Mouse (Mus musculus) kidney, adult 18-20 months (tissue): Measurements from ENCODE around the gene Cdh15.

Experiments
- DNase-seq: peaks from one replicate; pipeline ENCODE4 v3.0.0; 2021

Gene Cdh15

DNA sequence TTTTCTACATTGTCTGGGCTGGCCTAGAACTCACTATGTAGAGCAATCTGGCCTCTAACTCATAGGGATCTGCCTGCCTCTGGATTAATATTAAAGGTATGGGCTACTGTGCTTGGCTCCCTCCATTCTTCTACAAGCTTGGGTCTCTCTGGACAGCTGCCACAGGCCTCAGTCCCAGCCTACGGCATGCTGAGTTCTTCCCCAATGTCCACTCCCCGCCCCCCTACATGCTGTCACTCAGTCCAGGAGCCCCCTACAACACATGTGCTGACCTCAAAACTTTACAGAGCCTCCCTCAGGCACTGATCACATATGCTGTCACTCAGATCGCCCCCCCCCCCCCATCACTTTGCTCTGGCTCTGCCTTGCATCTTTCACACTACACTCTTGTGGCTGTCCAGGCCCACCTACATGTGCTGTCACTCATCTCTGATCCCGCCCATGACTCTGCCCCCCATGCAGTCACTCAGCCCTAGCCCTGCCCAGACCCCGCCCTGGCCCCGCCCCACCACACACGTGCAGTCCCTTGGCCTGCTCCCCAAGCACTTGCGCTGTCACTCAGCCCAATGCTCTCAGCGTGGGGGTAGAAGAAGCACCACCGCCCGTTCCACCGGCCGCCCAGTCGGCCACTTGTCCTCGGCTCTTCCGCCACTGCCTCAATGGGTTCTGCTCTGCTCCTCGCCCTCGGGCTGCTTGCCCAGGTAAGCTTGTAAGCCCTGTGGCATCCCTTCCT, at the start of gene Cdh15:
Gene Cdh15 (plus strand): TSS at position 138 of the 733 bp plus-strand sequence.
- DNase-seq = peak; percentile 11

DNA sequence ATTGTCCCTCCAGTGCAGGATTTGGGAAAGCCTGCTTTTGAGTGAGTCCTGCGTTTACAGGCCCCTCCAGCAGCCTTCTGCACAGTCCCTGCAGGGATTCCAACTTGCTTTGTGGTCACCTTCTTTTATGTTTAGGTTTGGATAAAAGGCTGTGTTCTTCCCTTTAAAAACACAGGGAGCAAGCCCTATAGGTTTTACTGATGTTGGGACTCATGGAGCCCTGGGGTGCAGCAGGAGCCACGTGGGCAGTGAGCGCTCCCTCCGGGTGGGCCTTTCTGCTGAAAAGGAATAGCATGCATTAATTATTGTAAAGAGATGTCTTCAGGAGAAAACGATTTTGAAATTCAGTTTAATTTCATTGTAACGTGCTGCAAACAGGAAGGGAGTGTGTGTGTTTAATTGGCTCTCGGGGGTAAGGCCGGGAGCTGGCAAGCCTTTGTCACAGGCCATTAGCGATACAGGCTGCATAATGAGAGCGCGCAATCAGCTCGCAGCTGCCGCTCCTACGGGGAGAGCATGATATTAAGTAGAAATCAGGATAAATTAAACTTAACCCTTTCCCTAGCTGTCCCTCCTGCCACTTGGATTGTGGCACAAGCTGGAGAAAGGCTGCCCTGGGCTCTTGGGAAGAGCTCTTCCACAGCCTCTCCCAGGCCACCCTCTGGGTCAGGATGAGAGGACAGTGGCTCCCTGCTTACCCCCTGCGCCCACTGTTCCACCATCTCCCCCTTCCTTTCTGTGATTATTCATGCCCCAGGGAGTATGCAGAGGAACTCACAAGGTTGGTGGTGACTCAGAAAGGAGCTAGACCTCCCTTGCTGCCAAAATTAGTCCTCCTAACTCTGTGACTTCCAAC, 43.6 kb upstream of the Cdh15 start:
- DNase-seq = no peak

DNA sequence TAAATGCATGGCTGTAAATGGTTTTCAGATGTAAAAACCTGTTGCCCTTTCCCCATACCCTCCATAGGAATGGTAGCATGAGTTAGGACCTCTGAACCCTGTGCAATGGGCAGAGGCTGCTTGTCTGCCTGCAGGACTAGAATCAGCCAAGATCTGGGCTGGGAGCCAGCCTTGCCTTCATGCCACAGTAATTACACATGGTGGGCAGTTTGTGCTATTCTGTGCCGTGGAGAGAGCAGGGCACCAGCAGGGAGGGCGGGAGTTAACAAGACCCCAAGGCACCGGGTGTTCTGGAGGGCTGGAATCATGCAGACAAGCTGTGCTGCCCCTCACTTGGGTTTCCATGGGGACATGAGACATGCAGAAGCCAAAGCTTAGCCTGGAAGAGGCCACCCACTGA, 42.4 kb upstream of the Cdh15 start:
- peak; percentile 71 for DNase-seq

DNA sequence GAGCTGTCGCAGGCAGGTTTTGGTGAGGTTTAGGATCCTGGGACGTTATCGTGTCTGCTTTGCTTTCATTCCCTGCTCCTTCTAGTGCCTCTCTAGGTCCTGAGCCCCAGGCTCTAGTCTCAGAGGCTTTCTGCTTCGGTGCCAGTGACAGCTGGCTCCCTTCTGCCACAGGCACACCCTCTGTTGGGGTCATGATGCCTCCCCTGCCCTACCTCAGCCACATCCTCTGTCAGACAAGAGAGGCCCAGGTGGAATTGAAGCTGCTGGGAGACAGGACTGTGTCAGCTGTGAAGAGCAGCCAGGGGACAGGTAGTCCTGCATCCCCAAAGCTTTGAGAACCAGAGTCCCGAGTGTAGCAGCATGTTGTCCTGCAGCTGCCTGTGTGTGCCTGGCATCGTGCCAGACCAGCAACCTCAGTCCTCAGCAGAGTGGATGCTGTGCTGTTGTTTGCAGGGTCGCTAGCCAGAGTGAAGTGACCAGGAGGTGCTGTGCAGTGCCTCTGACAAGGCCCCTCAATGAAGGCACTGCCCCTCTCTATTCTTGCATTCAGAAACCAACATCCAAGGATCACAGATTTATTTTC, 40.7 kb upstream of the Cdh15 start:
- no peak for DNase-seq

DNA sequence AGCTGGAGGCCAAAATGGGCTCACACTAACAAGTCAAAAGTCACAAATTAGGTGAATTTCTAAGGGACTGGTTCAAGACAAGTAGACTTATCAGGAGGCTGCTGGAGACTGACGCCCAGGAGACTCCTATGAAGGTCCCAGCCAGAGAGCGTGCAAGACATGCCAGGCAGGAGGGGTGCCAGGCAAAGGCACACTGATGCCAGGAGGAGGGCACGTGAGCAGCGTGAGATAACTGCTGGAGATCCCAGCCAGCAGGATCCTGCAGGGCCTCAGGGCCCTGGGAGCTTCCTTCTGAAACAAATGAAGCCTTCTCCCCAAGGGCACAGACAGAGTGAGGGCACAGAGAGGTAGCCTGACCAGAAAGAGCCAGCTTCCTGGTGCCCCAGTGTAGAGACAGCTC, 39.9 kb upstream of the Cdh15 start:
- DNase-seq = no peak

DNA sequence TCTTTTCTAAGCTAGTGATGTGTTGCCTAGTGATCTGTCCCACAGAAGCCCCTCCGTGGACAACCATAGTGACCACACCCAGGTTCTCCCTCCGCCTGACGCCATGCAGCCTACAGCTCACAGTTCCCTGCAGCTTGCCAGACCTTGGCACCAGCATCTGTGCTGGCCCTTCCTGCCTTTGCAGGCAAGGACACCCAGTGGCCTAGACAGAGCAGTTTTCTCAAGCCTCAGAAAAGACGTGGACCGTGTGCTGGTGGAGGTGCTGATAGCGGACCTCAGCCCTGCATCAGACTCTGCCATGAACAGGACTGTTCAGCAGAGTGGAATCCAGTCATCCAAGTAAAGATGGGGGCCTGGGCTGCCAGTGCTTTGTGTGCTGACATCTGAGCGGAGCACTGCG, 37.4 kb upstream of the Cdh15 start:
- DNase-seq = no peak

DNA sequence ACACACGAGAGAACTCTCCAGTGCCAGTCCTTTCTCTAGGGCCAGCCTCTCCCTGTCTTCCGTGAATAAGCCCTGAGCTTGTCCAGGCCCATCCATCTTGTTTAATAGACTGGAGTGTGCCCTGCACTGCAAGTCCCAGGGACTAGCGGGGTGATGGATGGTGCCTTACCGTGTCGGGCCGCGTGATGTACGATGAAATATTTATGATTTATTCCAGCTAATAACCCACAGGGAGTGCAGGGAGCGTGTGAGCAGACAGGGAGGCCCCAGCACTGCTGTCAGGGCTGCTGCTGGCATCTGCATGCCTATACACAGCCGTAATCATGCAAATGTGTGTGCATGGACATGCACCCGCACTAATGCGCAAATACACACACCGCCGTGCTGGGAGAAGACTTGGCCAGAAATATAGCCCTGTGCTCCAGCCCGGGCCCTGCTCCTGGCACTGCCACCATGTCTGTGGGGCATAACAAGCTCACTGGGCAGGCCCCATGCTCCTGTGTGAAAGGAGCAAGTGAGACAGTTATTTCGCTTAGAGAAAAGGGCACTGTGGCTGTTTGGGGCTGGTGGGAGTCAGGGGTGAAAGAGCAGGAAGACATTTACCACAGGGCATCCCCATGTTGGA, 35.8 kb upstream of the Cdh15 start:
- DNase-seq = no peak

DNA sequence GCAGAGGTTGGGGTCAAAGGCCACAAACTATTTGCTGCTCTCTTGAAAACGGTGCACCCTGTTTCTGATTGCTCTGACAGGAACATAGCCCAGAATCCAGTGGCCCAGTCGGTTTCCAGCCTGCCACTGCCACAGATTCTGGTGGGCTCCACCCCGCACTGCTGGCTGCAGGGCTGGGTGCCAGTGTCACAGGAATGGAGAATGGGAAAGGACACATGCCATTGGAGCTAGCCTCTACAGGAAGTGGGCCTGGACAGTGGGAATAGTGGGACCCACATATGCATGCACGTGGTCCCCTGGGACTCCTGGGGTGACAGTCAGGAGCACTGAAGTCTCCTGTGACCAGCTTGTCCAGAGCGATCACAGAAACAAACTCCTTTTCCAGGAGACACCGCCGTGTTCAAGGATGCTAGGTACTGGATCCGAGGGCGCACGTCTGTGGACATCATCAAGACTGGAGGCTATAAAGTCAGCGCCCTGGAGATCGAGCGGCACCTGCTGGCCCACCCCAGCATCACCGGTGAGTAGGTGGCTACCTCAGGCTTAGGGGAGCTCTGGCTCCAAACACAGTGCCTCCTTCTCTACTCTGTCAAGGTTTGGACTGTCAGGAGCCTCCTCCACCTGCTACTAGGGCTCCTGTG, 35.0 kb upstream of the Cdh15 start:
- no peak for DNase-seq

DNA sequence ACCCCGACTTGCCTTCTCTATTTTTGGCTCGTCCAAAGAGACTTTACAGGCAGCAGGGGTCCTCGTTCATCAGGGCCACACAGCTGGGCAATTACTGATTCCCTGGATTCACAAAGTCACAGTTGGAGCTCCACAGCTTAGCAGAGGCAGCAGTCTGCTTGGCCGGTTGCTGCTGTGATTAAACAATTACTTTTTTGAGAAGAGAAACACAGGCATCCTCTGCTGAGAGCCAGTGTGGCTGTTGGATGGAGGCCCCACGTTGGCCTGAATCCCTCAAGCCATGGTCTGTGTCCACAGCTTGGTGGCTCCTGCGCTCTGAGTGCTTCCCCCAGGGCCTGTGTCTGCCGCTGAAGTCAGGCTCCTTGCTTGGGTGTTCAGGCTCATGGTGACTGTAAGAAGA, 33.2 kb upstream of the Cdh15 start:
- DNase-seq = no peak

DNA sequence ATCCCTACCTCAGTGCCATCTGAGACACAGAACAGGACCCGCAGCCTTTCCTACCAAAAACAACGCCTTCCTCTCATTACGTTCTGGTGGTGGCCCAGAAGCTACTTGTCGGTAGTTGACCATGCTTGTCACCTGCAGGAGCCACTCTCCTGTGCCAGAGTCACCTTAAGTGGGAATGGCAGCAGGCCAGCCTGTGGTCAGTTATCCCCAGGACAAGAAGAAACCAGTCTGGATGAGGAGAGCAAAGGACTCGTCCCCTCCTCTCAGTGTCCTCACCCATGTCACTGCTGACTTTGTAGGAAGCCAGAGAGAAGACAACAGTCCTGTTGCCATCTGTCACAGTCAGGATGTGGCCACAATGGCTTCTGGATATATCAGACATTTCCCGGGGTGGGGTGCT, 30.8 kb upstream of the Cdh15 start:
- DNase-seq = no peak

DNA sequence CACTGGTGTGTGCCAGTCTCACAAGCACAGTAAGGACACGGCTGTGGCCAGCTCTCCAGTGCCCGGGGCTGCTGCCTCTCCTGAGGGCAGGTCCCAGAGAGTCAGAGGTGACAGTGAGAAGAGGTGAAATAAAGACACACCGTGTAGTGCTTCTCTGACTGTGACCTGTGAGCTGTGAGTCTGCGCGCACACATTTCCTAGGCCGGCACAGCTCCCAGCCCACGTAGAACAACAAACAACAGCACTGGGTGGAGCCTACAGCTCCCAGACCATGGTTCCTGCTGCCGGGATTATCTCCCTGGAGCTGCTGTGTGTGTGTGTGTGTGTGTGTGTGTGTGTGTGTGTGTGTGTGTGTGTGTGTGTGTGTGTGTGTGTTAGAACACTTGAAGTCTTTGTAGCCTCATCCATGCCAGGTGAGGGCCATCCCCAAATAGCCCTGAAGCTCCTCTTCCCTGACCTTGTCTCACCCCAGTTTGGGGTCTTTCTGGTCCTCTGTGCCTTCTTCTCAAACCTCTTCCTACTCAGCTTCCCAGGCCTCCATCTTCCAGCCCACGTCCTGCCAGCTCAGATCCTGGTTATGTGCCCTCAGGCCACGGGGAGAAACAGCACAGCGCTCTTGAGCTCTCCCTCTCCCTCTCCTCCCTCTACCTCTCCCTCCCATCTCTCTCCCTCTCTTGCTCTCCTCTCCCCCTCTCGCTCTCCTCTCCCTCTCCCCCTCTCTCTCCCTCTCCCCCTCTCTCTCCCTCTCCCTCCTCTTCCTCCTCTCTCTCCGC, 29.9 kb upstream of the Cdh15 start:
- DNase-seq = no peak

DNA sequence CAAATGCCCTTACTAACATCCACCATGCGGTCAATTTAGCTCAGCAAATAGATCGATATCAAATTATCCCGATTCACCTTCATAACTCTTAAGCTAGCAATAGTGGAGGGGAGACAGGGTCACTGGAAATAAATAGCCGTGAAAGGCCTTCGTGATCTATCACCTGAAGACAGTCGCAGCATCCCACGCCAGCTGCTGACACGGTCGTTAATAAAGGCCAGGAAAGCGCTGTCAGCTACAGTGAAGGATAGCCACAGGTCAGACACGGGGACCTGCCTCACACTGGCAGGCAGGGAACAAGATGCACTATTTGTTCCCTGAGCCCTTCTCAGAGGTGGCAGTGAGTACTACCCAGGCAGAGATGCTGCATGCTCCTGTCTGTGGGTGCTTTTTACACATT, 28.0 kb upstream of the Cdh15 start:
- DNase-seq = no peak

DNA sequence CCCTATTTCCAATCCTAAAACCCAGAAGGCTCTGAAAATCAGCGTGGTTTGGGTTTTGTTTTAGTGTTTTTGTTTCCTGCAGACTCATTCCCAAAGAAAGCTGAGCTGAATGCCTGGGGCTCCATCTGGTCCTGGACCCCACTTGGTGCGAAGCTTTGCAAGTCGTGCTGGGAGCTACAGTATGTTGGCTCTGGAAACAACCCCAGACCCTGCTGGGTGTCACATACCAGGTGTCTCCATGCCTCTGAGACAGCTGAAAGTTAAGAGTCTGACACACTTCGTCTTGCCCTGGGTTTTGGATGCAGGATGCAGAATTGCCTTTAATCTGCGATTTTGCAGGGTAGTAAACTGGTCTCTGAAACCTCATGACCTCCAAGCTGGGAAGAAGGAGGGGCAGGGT, 23.2 kb upstream of the Cdh15 start:
- DNase-seq = no peak

DNA sequence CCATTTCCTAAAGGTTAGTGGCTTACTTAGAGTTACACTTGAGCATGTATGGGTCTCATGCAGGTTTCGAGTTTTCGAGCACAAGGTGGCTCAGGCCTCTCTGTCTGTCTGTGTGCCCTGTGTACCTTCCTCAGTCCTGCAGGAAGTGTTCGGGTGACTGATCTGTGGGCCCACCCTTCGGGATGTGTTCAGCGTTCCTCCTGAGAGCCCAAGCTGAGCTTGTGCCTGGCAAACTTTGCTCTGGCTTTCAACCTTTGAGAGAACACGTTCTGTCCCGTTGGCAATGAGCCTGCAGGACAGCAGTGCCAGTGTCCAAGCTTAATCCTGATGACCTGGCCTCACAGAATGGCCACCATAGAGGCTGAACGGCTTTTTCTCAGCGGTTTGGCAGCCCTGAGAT, 22.8 kb upstream of the Cdh15 start:
- DNase-seq = peak; percentile 69

DNA sequence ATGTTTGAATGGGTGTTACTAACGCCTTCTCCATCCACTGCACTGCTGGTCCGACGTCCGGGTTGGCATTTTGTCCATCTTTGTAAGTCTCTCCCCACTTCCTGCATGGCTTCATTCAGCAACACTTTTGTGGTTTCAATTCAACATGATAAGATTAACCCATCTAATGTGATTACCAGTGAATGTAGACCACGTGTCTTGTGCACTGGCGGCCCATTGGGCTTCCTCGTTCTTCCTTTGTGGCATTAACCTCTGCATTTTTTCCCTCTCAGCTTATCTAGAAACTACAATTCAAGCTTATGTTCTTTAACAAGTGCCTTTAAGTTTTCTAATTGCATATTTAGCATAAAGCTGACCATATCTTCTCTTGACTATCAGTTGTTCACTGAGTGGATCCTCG, 22.4 kb upstream of the Cdh15 start:
- DNase-seq = no peak

DNA sequence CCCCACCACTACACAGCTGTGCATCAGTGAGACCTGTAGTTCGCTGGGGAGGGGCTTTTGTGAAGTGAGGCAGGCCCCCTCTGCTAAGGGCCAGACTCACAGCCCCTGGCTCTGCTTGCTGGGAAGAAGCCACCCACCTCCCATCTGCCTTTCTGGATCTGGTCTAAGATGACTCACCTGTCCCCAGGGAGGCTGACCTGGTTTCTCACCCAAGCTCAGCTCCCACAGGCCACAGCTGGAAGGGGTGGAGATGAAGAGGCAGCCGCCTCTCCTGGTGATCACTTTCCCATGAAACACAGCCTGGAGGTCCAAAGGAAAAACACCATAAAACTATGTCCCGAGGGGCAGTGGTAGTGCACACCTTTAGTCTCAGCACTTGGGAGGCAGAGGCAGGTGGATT, 18.4 kb upstream of the Cdh15 start:
- DNase-seq = no peak

DNA sequence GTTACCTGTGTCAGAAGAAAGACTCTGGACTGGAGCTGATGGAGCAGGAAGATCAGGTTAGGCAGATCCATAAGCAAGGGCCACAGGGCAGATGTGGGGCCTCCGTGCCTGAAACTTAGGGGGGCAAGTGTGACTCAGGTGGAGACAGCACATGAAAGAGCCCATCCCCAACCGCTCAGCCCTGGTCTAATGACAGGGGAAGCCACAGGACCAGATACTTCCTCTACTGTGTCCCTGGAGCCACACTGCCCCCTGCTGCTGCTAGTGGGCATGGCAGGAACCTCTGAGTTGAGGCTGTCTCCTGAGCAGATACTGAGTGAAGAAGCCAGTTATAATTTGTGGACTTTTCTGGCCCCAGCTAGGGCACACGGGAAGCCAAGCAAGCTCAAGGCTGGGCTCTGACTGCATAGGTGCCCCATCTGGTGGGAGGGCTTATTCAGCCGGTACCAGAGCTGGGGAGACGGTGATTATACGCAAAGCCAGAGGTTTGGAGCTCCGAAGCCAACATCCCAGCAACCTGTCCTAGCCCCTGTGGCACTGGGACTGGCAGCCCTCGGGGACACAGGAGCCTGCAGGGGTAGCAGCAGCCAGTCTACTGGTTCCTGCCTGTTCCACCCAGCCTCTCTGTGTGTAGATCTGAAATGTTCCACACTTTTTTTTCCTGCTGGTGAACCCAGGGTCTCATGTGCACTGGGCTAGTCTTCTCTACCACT, 17.3 kb upstream of the Cdh15 start:
- peak; percentile 94 for DNase-seq

DNA sequence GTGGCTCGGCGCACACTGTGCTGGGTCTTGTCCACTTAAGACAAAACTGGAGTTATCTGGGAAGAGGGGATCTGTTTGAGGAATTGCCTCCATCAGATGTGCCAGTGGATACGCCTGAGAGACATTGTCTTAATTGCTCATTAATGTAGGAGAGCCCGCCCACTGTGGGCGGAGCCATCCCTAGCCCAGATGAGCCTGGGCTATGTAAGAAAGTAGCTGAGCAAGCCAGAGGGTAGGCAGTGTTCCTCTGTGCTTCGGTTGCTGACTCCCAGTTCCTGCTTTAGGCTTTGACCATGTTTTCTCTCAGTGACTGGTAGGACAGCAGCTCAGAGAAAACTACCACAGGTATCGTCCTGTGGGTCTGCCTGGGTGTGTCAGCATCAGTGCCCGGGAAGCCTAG, 13.3 kb upstream of the Cdh15 start:
- no peak for DNase-seq

DNA sequence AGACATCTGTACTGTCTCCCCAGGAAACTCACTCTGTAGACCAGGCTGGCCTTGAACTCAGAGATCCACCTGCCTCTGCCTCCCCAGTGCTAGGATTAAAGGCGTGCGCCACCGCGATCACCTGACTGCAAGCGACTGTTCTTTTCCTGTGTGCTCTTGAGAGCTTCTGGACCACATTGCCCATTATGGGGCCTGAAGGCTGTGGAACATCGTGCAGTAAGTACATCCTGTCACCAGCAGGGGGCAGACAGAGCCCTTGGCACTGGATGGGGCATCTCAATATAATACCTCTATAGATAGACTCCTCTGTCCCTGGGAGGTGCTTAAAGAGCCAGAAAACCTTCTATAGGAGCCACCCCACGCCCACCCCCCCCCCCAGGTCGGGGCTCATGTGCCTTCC, 12.8 kb upstream of the Cdh15 start:
- peak; percentile 77 for DNase-seq

DNA sequence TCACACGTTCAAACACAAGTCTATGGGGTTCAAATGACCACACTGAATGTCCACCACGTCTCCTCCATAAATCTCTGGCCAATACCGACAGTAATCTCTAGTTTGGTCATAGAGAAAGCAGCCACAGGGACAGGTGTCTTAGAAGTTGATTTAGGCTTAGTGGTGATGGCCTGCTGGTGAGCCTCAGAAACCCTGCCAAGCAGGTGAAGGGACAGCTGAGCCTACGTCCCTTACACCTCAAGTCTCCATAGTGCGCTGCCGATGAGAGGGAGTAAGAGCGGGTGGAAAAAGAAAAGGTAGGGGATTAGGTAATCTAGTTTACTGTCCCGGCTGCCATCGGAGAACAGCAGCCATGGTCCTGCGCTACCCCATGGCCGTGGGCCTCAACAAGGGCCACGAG, 11.6 kb upstream of the Cdh15 start:
- DNase-seq = no peak

DNA sequence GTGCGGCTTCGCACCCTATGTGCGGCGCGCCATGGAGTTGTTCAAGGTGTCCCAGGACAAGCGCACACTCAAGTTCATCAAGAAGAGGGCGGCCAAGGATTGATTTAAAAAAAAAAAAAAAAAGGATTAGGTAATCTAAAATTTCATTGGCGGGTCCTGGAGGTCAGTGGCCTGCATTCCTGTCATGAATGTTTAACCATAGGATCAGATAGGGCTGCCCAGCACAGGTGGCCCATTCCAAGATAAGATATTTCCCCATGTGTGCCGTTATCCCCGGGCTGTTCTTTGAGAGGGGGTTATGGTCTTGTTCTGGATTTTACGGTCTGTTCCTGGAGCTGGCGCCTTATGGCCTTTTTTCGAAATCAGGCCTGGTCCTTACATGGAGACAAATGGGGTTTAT, 11.1 kb upstream of the Cdh15 start:
- no peak for DNase-seq

DNA sequence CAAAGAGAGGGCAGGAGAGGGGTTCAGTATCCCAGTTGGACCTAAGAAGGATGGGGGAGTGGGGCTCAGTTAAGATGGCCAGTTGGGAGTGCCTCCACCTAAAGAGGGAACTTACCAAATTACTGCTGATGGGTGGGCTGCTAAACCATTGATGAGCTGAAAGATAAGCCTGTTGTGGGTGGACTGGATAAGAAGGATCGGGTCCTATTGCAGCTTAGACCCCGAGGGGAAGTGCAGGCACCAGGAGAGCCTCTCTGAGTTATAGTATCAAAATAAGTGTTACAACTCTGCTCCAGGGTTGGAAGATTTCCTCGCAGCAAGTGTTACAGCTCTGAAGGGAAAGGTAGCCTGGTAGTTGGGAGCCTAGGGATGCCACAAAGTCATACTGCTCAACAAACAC, 3.6 kb upstream of the Cdh15 start:
- no peak for DNase-seq
